Comparison of ENCODE assay signal across 8 mouse cellular contexts in the genomic region with DNA sequence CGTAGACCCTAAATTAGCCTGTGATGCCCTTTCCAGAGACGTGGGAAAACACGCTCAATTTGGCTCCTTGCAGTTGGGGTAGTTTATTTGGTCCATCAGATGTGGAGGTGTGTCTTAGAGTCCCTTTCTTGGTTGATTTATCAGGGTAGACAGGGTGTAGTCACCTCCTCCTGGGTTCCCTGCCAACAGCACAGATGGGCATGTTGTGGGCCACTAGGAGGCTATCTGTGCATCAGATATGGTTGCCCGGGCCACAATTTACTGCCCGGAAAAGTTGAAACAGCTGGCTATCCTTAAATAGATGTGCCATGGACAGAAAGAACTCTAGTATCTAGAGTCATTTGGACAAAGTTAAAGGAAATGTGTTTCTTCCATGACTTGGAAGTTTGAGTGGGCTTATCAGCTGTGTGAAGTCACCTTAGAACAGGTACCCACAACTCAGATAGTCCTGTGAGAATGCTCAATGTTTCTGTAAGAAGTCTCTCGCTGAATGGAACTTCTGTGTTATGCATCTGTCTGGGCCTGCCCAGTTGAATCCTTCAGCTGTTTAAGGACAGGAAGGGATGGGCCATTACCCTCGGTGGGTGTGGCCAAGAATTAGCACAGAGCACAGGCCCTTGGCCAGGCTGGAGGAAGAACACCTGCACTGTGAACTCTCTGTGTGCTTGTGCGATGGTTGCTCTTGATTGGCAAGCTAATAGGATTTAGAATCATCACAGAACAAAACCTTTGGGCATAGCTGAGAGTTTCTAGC. TPM values are rescaled to one million over a fixed set of nuclear protein-coding genes. Genes with fewer than 3 reads are reported as not detected.
DNase-seq lines count a peak whose midpoint lies in the region; ATAC-seq and TF ChIP-seq lines count a peak whose summit lies in the region.

No protein-coding gene starts in this region.

- TF ChIP-seq EP300 in stomach, postnatal 0 days (optimal IDR thresholded peaks at IDR 0.05) = no peak

- peak overlapping the region; percentile 83 for H3K4me2 ChIP-seq in stomach, postnatal 0 days (replicated peaks; ENCODE audit: low read depth)

- DNase-seq in ovary, adult 18-20 months (ENCODE audit: low spot score) = peak; percentile 6
- DNase-seq in ovary, postnatal 14 days (ENCODE audit: low spot score) = no peak
- DNase-seq in cerebellum, postnatal 25 days = peak; percentile 34 to 62
- peak; percentile 25 to 35 for DNase-seq in heart, postnatal 10 days
- peak; percentile 53 for DNase-seq in lung, adult 2 months
- peak; percentile 44 for DNase-seq in stomach, postnatal 0 days (ENCODE audit: low spot score)
- no peak for DNase-seq in layer of hippocampus, adult 18-20 months (ENCODE audit: low spot score in 2 of 2)
- DNase-seq in left cerebral cortex, postnatal 36 days (ENCODE audit: low spot score in 2 of 2) = no peak

- no peak for TF ChIP-seq POLR2A in lung, adult 2 months (IDR thresholded peaks at IDR 0.05; ENCODE audit: borderline replicate concordance, extremely low read depth, low read depth, low read length)

- 45% methylated on average over 8 of the region's 8 CpGs for WGBS in lung, adult 2 months
- WGBS in stomach, postnatal 0 days = 54% methylated on average over 8 of the region's 8 CpGs

- intact Hi-C loops in heart, postnatal 10 days (cut with DNase I) = loop anchor here (2.0 to 5.0 kb wide), 3 partner anchors 51 to 118 kb away; no protein-coding TSS in a partner anchor
- intact Hi-C loops in left cerebral cortex, postnatal 36 days (cut with DNase I) = loop anchor here (5.0 kb wide), 2 partner anchors 53 to 67 kb away; a partner anchor contains a TSS

- H3K27me3 ChIP-seq in stomach, postnatal 0 days (ENCODE audit: control insufficient read depth, insufficient read depth, low read length) = no peaks in the 10 kb centered on the region

- no peak for ATAC-seq in stomach, postnatal 0 days (ENCODE audit: low FRiP score, low TSS enrichment)

- H3K36me3 ChIP-seq in stomach, postnatal 0 days (ENCODE audit: control insufficient read depth, insufficient read depth, low read length) = no peaks in the 10 kb centered on the region

- no peaks in the 10 kb centered on the region for H3K9me3 ChIP-seq in stomach, postnatal 0 days (ENCODE audit: control insufficient read depth, low read length)

- H3K9ac ChIP-seq in stomach, postnatal 0 days (ENCODE audit: low read length) = no peak overlapping the region

- 0 out of 2 replicates have a peak, but pooled peaks cover 4% of the 10 kb centered on the region for H3K4me1 ChIP-seq in lung, adult 2 months (ENCODE audit: control insufficient read depth, insufficient read depth, low read length)
- H3K4me1 ChIP-seq in stomach, postnatal 0 days (replicated peaks; ENCODE audit: control insufficient read depth, insufficient read depth) = peaks cover 5% of the 10 kb centered on the region; the same call in 1 of the 2 replicates

- TF ChIP-seq CTCF in lung, adult 2 months (IDR thresholded peaks at IDR 0.05; ENCODE audit: insufficient read depth, low read length) = no peak
- 0 out of 2 replicates have a peak, but pooled peaks have one; percentile 5 for TF ChIP-seq CTCF in stomach, postnatal 0 days (IDR thresholded peaks at IDR 0.05; ENCODE audit: low read depth)

- peak overlapping the region; percentile 45 for H3K27ac ChIP-seq in stomach, postnatal 0 days (replicated peaks)

- H3K4me3 ChIP-seq in lung, adult 2 months (replicated peaks; ENCODE audit: extremely low read depth, low read depth, low read length) = no peak overlapping the region
- H3K4me3 ChIP-seq in stomach, postnatal 0 days (ENCODE audit: low read depth, low read length) = peak overlapping the region; percentile 80; the same call in 1 of the 2 replicates

RNA-seq across cellular contexts. Expression of a gene that starts 2.3 kb away (rescaled TPM):
- total RNA-seq in heart, postnatal 10 days (2021) = 10 to 100 TPM; 22.6 to 23.3 TPM
- 13.7 and 21.2 TPM in 2 replicates for polyA plus RNA-seq in lung, adult 2 months (2012; rRNA removed)
- 15.3 and 15.7 TPM in 2 replicates for polyA plus RNA-seq in stomach, postnatal 0 days (2015; fragmentation: Nextera tagmentation; extraction: Ambion mirVana)
- 1 to 10 TPM; 9.0 to 9.6 TPM for total RNA-seq in layer of hippocampus, adult 18-20 months (2021)
- 10 to 100 TPM; 14.6 to 14.7 TPM for total RNA-seq in left cerebral cortex, postnatal 36 days (2021)

Comparison
In these comparisons a context has a peak if more than half of its experiments do, and no peak if none do; other contexts are left out.
1. DNase-seq: peak in ovary, adult 18-20 months (single experiment), cerebellum, postnatal 25 days (2 of 2), heart, postnatal 10 days (2 of 2), lung, adult 2 months (single experiment) and stomach, postnatal 0 days (single experiment); none in ovary, postnatal 14 days (single experiment), layer of hippocampus, adult 18-20 months (0 of 2) and left cerebral cortex, postnatal 36 days (0 of 2).